Mouse (Mus musculus): ENCODE measurements at regions not wholly inside any gene's neighbourhood (a gene's known extent, or its start where the extent isn't known, plus 50 kb on each side); places are given as distances from the start of the nearest gene placed in this dataset.

GRCm38 (mm10) chr13:6009671-6010070 is 148.4 kb downstream of the Klf6 start:
- TF ChIP-seq CTCF (IDR thresholded peaks at IDR 0.05; ENCODE audit: control insufficient read depth, insufficient read depth, insufficient replicate concordance, low read depth, low read length), result no peak
- TF ChIP-seq POLR2A (IDR thresholded peaks at IDR 0.05; ENCODE audit: control insufficient read depth, low read depth, low read length), result no peak
- no peaks in the 10 kb centered on the region for H3K27me3 ChIP-seq (ENCODE audit: control insufficient read depth, insufficient read depth, low read length)

GRCm38 (mm10) chr13:6027207-6027606 is 165.9 kb downstream of the Klf6 start:
- no peak overlapping the region for H3K4me3 ChIP-seq (ENCODE audit: control insufficient read depth, low read depth, low read length)
- no peaks in the 10 kb centered on the region for H3K36me3 ChIP-seq (ENCODE audit: control insufficient read depth, insufficient read depth, low read length)
- no peaks in the 10 kb centered on the region for H3K27me3 ChIP-seq (ENCODE audit: control insufficient read depth, insufficient read depth, low read length)
- no peak for TF ChIP-seq CTCF (IDR thresholded peaks at IDR 0.05; ENCODE audit: control insufficient read depth, insufficient read depth, insufficient replicate concordance, low read depth, low read length)
- no peak for TF ChIP-seq POLR2A (IDR thresholded peaks at IDR 0.05; ENCODE audit: control insufficient read depth, low read depth, low read length)
- H3K4me1 ChIP-seq (ENCODE audit: control insufficient read depth, insufficient read depth, low read length), result no peaks in the 10 kb centered on the region
- H3K27ac ChIP-seq (ENCODE audit: control insufficient read depth, insufficient read depth, low read depth, low read length), result no peak overlapping the region

More at GRCm38 (mm10) chr13:6009671-6010070, 148.4 kb downstream of the Klf6 start:
- Histone ChIP-seq H3K4me1 (ENCODE audit: control insufficient read depth, insufficient read depth, low read length) (no peaks in the 10 kb centered on the region), H3K27ac (ENCODE audit: control insufficient read depth, insufficient read depth, low read depth, low read length) (no peak overlapping the region), H3K4me3 (ENCODE audit: control insufficient read depth, low read depth, low read length) (no peak overlapping the region), H3K36me3 (ENCODE audit: control insufficient read depth, insufficient read depth, low read length) (no peaks in the 10 kb centered on the region)

DNA sequence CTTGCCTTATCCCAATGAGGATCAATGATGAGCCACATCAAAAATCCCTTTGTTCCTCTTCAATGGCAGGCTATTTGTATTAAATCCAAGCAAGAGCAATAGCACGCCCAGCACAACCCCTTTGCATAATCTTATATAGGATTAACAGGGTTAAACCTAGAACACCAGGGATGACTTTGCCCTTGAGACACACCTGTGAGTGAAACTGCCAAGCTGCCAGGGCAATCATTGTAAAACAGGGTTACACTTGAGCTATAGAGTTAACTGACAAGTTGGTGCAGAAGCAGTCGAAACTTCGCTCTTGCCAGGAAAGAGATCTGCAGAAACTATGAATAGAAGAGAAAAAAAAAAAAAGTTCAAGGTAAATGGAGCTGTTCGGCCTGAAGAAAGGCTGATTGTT is 167.6 kb downstream of the Klf6 start:
- H3K27me3 ChIP-seq (ENCODE audit: control insufficient read depth, insufficient read depth, low read length), result no peaks in the 10 kb centered on the region
- H3K27ac ChIP-seq (ENCODE audit: control insufficient read depth, insufficient read depth, low read depth, low read length), result no peak overlapping the region
- no peak for TF ChIP-seq CTCF (IDR thresholded peaks at IDR 0.05; ENCODE audit: control insufficient read depth, insufficient read depth, insufficient replicate concordance, low read depth, low read length)
- no peak for TF ChIP-seq POLR2A (IDR thresholded peaks at IDR 0.05; ENCODE audit: control insufficient read depth, low read depth, low read length)

DNA sequence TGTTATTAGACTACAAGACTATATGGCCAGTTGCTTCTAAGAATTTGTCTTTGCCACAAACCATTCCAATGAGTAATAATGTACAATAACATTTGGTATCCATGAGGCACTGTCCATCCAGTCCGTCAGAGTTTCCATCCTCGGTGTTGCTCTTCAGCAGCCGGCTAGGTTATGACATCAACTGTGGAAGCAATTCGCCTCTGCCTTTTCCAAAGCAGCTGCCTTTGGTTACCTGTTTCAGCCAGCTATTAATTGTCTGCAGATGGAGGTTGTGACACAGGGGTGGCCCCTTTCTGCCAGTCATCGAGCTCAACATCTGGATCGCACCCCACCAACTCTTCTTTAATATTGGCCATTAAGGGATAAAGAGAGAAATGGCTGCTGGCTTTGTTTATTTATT is 168.2 kb downstream of the Klf6 start:
- H3K4me1 ChIP-seq (ENCODE audit: control insufficient read depth, insufficient read depth, low read length), result no peaks in the 10 kb centered on the region
- H3K27me3 ChIP-seq (ENCODE audit: control insufficient read depth, insufficient read depth, low read length), result no peaks in the 10 kb centered on the region
- H3K27ac ChIP-seq (ENCODE audit: control insufficient read depth, insufficient read depth, low read depth, low read length), result no peak overlapping the region
- H3K36me3 ChIP-seq (ENCODE audit: control insufficient read depth, insufficient read depth, low read length), result no peaks in the 10 kb centered on the region
- TF ChIP-seq POLR2A (IDR thresholded peaks at IDR 0.05; ENCODE audit: control insufficient read depth, low read depth, low read length), result no peak
- H3K4me3 ChIP-seq (ENCODE audit: control insufficient read depth, low read depth, low read length), result no peak overlapping the region

More for the DNA sequence above, 167.6 kb downstream of the Klf6 start:
- Histone ChIP-seq H3K36me3 (ENCODE audit: control insufficient read depth, insufficient read depth, low read length) (no peaks in the 10 kb centered on the region), H3K4me1 (ENCODE audit: control insufficient read depth, insufficient read depth, low read length) (no peaks in the 10 kb centered on the region), H3K4me3 (ENCODE audit: control insufficient read depth, low read depth, low read length) (no peak overlapping the region)

- no peak overlapping the region for H3K4me3 ChIP-seq (ENCODE audit: control insufficient read depth, low read depth, low read length)
- no peak for TF ChIP-seq CTCF (IDR thresholded peaks at IDR 0.05; ENCODE audit: control insufficient read depth, insufficient read depth, insufficient replicate concordance, low read depth, low read length)
- no peak for TF ChIP-seq POLR2A (IDR thresholded peaks at IDR 0.05; ENCODE audit: control insufficient read depth, low read depth, low read length)
- no peak overlapping the region for H3K27ac ChIP-seq (ENCODE audit: control insufficient read depth, insufficient read depth, low read depth, low read length)
- no peaks in the 10 kb centered on the region for H3K27me3 ChIP-seq (ENCODE audit: control insufficient read depth, insufficient read depth, low read length)
- no peaks in the 10 kb centered on the region for H3K36me3 ChIP-seq (ENCODE audit: control insufficient read depth, insufficient read depth, low read length)
- H3K4me1 ChIP-seq (ENCODE audit: control insufficient read depth, insufficient read depth, low read length), result no peaks in the 10 kb centered on the region
Observed at GRCm38 (mm10) chr13:6030128-6030527, 168.8 kb downstream of the Klf6 start.

DNA sequence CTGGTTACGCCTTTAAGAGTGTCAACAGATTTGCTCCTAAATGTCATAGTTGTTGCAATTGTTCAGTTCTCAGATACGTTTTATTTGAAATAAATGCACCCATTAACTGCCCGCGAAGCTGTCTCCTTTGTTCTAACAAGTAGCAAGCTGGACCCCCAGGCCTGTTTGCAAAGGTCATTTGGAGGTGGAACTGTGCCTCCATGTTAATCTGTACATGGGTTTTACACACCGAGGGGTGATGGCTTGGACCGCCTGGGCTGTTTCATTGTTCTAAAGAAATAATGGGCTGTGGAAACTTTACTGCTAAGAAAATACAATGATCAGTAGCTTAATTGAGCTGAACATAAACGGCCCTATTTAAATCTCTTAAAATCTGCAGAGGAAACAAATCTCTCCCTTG is 178.8 kb downstream of the Klf6 start:
- H3K27me3 ChIP-seq (ENCODE audit: control insufficient read depth, insufficient read depth, low read length), result no peaks in the 10 kb centered on the region
- H3K4me3 ChIP-seq (ENCODE audit: control insufficient read depth, low read depth, low read length), result no peak overlapping the region

GRCm38 (mm10) chr13:6040663-6041062 is 179.4 kb downstream of the Klf6 start:
- no peaks in the 10 kb centered on the region for H3K4me1 ChIP-seq (ENCODE audit: control insufficient read depth, insufficient read depth, low read length)
- H3K4me3 ChIP-seq (ENCODE audit: control insufficient read depth, low read depth, low read length), result no peak overlapping the region
- no peak overlapping the region for H3K27ac ChIP-seq (ENCODE audit: control insufficient read depth, insufficient read depth, low read depth, low read length)
- H3K36me3 ChIP-seq (ENCODE audit: control insufficient read depth, insufficient read depth, low read length), result no peaks in the 10 kb centered on the region
- no peaks in the 10 kb centered on the region for H3K27me3 ChIP-seq (ENCODE audit: control insufficient read depth, insufficient read depth, low read length)
- TF ChIP-seq CTCF (IDR thresholded peaks at IDR 0.05; ENCODE audit: control insufficient read depth, insufficient read depth, insufficient replicate concordance, low read depth, low read length), result no peak
- no peak for TF ChIP-seq POLR2A (IDR thresholded peaks at IDR 0.05; ENCODE audit: control insufficient read depth, low read depth, low read length)

More for the DNA sequence above, 178.8 kb downstream of the Klf6 start:
- Histone ChIP-seq H3K36me3 (ENCODE audit: control insufficient read depth, insufficient read depth, low read length) (no peaks in the 10 kb centered on the region), H3K27ac (ENCODE audit: control insufficient read depth, insufficient read depth, low read depth, low read length) (no peak overlapping the region), H3K4me1 (ENCODE audit: control insufficient read depth, insufficient read depth, low read length) (no peaks in the 10 kb centered on the region)
- TF ChIP-seq POLR2A (IDR thresholded peaks at IDR 0.05; ENCODE audit: control insufficient read depth, low read depth, low read length), result no peak
- no peak for TF ChIP-seq CTCF (IDR thresholded peaks at IDR 0.05; ENCODE audit: control insufficient read depth, insufficient read depth, insufficient replicate concordance, low read depth, low read length)

DNA sequence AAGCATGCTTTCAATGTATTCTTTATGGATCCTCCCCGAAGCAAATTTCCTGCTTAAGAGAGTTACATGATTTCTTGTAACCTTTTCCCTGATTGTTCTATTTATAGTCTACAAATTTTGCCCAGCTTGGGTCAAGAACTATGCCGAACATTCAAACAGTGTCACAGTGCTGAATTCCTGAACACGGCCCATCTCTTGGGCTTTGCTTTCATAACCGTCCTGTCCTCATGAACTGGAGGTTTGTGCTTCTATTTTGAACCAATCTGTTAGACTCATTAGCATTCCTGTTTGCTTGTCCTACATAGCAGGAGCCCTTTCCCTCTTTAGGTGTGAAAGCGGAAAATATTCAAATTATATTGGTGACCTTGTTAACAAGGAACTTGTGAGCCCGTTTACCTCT is 181.2 kb downstream of the Klf6 start:
- Histone ChIP-seq H3K36me3 (ENCODE audit: control insufficient read depth, insufficient read depth, low read length) (no peaks in the 10 kb centered on the region), H3K27ac (ENCODE audit: control insufficient read depth, insufficient read depth, low read depth, low read length) (no peak overlapping the region), H3K27me3 (ENCODE audit: control insufficient read depth, insufficient read depth, low read length) (no peaks in the 10 kb centered on the region), H3K4me3 (ENCODE audit: control insufficient read depth, low read depth, low read length) (no peak overlapping the region), H3K4me1 (ENCODE audit: control insufficient read depth, insufficient read depth, low read length) (no peaks in the 10 kb centered on the region)
- TF ChIP-seq CTCF (IDR thresholded peaks at IDR 0.05; ENCODE audit: control insufficient read depth, insufficient read depth, insufficient replicate concordance, low read depth, low read length) (no peak), POLR2A (IDR thresholded peaks at IDR 0.05; ENCODE audit: control insufficient read depth, low read depth, low read length) (no peak)
